Mouse (Mus musculus) intestine, embryonic 14.5 days (tissue): ENCODE results near the gene Ctnnbip1. TPM values are rescaled to one million over a fixed set of nuclear protein-coding genes. Genes with fewer than 3 reads are reported as not detected.

ENCODE experiments used
- ATAC-seq: fragments of 200-750 bp; cut with Nextera tagmentation; replicated peaks from 2 replicates; pipeline ENCODE4 v1.8.0; 2017; ENCODE audit warnings: low read depth, moderate number of reproducible peaks, moderate TSS enrichment, moderate library complexity; ENCODE audit not compliant: low FRiP score, low TSS enrichment
- DNase-seq: peaks from one replicate; pipeline ENCODE4 v3.0.0-alpha.2; 2018; ENCODE audit warnings: low spot score
- H3K27ac ChIP-seq: fragments of 300-500 bp; sonication (generic); 2 replicates; pipeline ENCODE4 v1.5.1; 2014; ENCODE audit warnings: low read depth, mild to moderate bottlenecking, control low read depth
- H3K27me3 ChIP-seq: fragments of 300-500 bp; sonication (generic); replicated peaks from 2 replicates; pipeline ENCODE4 v1.6.1; 2014; ENCODE audit warnings: low read length, control low read depth; ENCODE audit not compliant: control insufficient read depth, insufficient read depth
- H3K36me3 ChIP-seq: fragments of 300-500 bp; sonication (generic); 2 replicates; pipeline ENCODE4 v1.6.1; 2014; ENCODE audit warnings: low read length, control low read depth; ENCODE audit not compliant: control insufficient read depth, insufficient read depth
- H3K4me1 ChIP-seq: fragments of 300-500 bp; sonication (generic); replicated peaks from 2 replicates; pipeline ENCODE4 v1.6.1; 2014; ENCODE audit warnings: low read length, control low read depth, mixed read lengths; ENCODE audit not compliant: control insufficient read depth, insufficient read depth
- H3K4me2 ChIP-seq: fragments of 300-500 bp; sonication (generic); 2 replicates; pipeline ENCODE4 v1.6.1; 2014; ENCODE audit warnings: low read length
- H3K4me3 ChIP-seq: fragments of 300-500 bp; sonication (generic); 2 replicates; pipeline ENCODE4 v1.5.1; 2014; ENCODE audit warnings: low read depth, low read length, control low read depth, mixed read lengths
- H3K9ac ChIP-seq: fragments of 300-500 bp; sonication (generic); 2 replicates; pipeline ENCODE4 v1.6.1; 2014; ENCODE audit warnings: mild to moderate bottlenecking, low read length
- H3K9me3 ChIP-seq: fragments of 300-500 bp; sonication (generic); 2 replicates; pipeline ENCODE4 v1.6.1; 2016; ENCODE audit warnings: low read length, control low read depth; ENCODE audit not compliant: control insufficient read depth
- WGBS: fragments of 180-500 bp; shearing (Covaris S2); extraction: QIAGEN DNeasy Blood & Tissue Kit; methylation state at CpG from one replicate; pipeline ENCODE4 v1.1.7; 2014; 5-methylcytosine and 5-hydroxymethylcytosine counted together
- polyA plus RNA-seq: library from polyadenylated mRNA; unstranded; fragments of >200 nt; fragmentation: Nextera tagmentation; extraction: Ambion mirVana; gene quantifications from 2 replicates; pipeline ENCODE4 v1.2.1, GENCODE M21; 2014

Gene Ctnnbip1
- polyA plus RNA-seq, 1 experiment from 2014 or later = 54.3 TPM

DNA sequence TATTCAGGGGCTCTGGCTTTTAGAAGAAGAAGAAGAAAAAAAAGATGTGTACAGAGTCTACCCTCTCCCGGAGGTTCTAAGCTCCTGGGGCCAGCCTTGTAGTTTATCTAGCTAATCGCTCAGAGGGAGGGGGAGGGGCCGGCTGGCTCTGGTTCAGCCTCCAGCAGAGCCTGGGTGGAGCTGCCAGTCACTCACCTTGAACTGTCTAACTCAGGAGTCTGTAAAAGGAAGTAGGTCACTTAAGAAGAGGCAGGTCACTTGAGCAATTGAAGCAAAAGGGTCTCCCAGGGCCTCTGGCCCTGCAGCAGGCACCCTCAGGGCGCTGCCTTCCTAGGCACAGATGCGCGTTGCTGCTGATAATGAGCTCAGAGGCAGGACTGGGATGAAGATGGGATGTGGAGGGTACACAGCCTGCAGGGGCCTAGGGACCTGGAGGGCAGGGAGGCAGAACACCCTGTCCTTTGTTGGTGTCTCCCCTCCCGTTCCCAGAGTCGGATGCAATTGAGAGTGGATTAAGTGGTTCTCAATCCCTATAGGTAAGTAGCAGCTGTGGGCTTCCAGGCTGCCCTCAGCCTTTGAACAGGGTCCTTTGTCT is 49.5 kb downstream of the Ctnnbip1 start:
- 25% methylated on average over 8 of the region's 8 CpGs for WGBS
- Histone ChIP-seq H3K4me1 (peaks cover 43% of the 10 kb centered on the region), H3K4me3 (no peak overlapping the region), H3K27me3 (no peaks in the 10 kb centered on the region), H3K4me2 (no peak overlapping the region), H3K9ac (no peak overlapping the region), H3K9me3 (no peaks in the 10 kb centered on the region), H3K36me3 (no peaks in the 10 kb centered on the region), H3K27ac (0 out of 2 replicates have a peak overlapping the region, but pooled peaks have one; percentile 18)
- ATAC-seq (0 out of 2 replicates have a peak, but pooled peaks have one; percentile 13), DNase-seq (peak; percentile 60)

DNA sequence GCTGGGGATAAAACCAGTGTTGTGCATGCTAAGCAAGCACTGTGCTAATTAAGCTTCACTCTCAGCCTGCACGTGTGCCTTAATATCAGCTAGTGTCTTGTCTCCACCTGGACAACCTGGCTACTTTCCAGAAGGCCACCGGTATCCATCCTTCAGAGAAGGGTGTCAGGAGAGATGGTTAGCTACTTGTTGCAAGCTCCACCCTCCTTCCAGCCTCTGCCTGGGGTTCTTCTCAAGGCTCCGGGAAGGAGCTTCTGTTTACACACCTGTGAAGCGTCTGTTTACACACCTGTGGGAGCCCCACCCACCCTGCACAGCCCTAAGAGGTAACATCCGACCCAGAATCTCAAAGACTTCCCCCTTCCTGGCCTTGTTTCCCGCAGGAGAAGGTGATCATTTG is 50.6 kb downstream of the Ctnnbip1 start:
- Histone ChIP-seq H3K4me3 (no peak overlapping the region), H3K4me1 (peaks cover 34% of the 10 kb centered on the region), H3K9ac (no peak overlapping the region), H3K27me3 (no peaks in the 10 kb centered on the region), H3K4me2 (no peak overlapping the region), H3K36me3 (no peaks in the 10 kb centered on the region), H3K27ac (no peak overlapping the region), H3K9me3 (no peaks in the 10 kb centered on the region)
- DNase-seq (no peak), ATAC-seq (0 out of 2 replicates have a peak, but pooled peaks have one; percentile 19)
- WGBS = 37% methylated on average over 6 of the region's 6 CpGs

DNA sequence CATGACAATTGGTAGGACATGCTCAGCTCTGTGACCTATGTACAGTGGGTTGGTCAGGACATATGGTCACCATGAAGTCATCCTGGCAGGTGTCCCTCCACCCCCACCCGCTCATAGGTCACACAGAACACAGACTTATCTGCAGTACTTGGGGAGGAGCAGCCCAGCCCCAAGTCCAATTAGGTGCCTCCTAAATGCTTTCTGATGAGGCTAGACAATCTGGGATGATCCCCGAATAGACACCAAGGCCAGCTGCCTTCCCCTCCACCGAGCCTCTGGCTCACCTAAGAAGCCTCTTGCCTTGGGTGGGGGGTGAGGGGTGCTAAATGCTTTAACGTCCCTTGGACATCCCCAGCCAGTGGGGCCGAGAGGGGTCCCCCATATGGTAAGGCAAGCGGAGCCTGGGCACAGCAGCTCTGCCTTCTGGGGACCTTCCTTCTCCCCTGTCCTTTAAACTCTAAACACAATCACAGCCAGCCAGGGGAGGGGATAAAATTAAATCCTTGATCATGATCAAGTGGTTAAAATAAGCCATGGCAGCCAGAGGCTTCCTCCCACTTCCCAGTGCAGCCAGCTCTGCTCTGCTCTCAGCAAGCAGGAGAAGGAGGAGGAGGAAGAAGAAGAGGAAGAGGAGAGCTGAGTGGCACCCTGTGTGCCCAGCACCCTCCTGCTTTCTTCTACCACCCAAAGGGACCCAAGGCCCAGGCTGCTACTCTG is 51.9 kb downstream of the Ctnnbip1 start:
- Histone ChIP-seq H3K4me2 (no peak overlapping the region), H3K27me3 (no peaks in the 10 kb centered on the region), H3K4me3 (no peak overlapping the region), H3K36me3 (no peaks in the 10 kb centered on the region), H3K9me3 (no peaks in the 10 kb centered on the region), H3K9ac (no peak overlapping the region), H3K4me1 (peaks cover 24% of the 10 kb centered on the region), H3K27ac (no peak overlapping the region)
- no peak for DNase-seq
- WGBS = 72% methylated on average over 6 of the region's 6 CpGs
- ATAC-seq = no peak

DNA sequence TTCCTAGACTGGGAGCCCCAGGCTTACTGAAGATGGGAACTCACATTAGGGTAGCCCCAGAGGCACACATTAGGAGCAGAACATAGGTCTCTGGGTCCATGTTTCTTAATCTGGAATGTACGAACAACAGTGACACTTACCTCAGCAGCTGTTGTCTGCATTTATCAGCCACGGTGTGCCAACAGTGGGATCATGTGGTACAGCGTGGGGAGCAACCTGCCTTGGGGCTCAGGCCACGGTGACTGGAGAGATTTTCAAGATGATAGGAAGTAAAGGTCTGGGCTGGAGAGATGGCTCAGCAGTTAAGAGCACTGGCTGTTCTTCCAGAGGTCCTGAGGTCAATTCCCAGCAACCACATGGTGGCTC is 52.4 kb downstream of the Ctnnbip1 start:
- DNase-seq (no peak), ATAC-seq (no peak)
- Histone ChIP-seq H3K9ac (no peak overlapping the region), H3K27me3 (no peaks in the 10 kb centered on the region), H3K4me1 (peaks cover 19% of the 10 kb centered on the region), H3K9me3 (no peaks in the 10 kb centered on the region), H3K36me3 (no peaks in the 10 kb centered on the region), H3K27ac (no peak overlapping the region), H3K4me2 (no peak overlapping the region), H3K4me3 (no peak overlapping the region)
- 77% methylated on average over 4 of the region's 4 CpGs for WGBS

DNA sequence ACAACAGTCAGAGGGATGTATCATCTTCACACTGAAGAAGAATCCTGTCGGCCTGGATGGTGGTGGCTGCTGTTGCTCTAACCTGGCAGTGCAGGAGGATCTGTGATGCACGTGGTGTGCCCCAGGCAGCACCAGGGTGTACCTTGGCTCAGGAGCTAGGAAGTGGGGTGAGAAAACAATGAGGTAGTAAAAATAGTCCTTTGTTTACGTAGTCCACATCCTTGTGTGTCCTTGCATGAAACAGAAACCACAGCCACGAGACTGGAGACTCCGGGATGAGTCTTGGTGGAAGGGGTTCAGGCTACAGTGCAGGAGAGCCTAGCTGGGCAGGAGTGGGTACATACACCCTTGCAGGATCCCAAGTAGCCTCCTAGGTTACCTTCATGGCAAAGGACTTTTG is 53.2 kb downstream of the Ctnnbip1 start:
- Histone ChIP-seq H3K36me3 (no peaks in the 10 kb centered on the region), H3K4me3 (no peak overlapping the region), H3K9ac (no peak overlapping the region), H3K4me2 (no peak overlapping the region), H3K27me3 (no peaks in the 10 kb centered on the region), H3K27ac (no peak overlapping the region), H3K9me3 (no peaks in the 10 kb centered on the region), H3K4me1 (peaks cover 19% of the 10 kb centered on the region)
- ATAC-seq (no peak), DNase-seq (no peak)
- WGBS = 52% methylated on average over 5 of the region's 5 CpGs

DNA sequence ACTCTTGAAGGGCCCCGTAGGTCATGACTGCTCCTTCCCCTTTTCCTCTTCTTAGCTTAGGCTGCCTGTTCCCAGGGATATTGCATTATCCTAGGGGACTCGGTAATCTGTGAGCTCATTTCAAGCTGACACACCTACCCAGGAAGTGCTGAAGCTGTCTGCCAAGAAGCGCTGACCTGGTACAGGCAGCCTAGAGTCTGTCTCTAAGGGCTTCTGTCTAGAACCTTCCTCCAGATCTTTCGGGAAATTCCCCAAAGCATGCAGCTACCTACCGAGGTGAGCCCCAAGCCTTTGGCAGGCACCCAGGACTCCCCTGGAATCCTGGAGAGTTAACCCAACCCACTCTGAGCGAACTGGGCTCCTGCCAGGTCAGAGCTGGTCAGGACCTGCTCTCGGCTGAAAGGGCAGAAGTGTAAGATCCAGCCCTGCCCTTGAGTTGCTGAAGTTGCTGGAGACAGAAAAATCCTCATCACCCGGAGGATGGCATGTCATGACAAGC is 53.7 kb downstream of the Ctnnbip1 start:
- ATAC-seq (no peak), DNase-seq (peak; percentile 60)
- H3K9me3 ChIP-seq = no peaks in the 10 kb centered on the region
- no peaks in the 10 kb centered on the region for H3K36me3 ChIP-seq
- no peak overlapping the region for H3K4me3 ChIP-seq
- 53% methylated on average over 8 of the region's 8 CpGs for WGBS
- H3K4me1 ChIP-seq = peaks cover 19% of the 10 kb centered on the region
- H3K4me2 ChIP-seq = no peak overlapping the region
- H3K27me3 ChIP-seq = no peaks in the 10 kb centered on the region
- no peak overlapping the region for H3K27ac ChIP-seq
- no peak overlapping the region for H3K9ac ChIP-seq

DNA sequence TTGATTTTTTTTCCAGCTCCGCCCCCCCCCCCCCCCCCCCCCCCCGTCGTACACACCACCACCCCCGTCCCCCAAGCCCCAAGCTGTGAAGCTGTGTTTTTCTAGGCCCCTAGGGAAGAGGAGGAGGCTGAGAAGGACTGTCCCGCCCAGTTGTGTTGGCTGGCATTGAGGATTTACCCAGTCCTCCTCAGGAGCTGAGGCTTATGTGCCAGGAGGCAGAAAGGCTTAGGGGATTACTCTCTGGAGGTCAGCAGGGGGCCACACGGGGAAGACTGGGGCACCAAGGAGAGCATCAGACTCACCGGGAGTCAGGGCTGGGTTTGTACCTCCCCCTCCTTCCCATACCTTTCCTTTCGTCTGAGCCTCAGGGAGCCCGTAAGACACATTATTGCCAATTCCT is 54.4 kb downstream of the Ctnnbip1 start:
- Histone ChIP-seq H3K27ac (no peak overlapping the region), H3K9ac (no peak overlapping the region), H3K27me3 (no peaks in the 10 kb centered on the region), H3K9me3 (no peaks in the 10 kb centered on the region), H3K36me3 (no peaks in the 10 kb centered on the region), H3K4me2 (no peak overlapping the region), H3K4me3 (no peak overlapping the region), H3K4me1 (peaks cover 19% of the 10 kb centered on the region)
- no peak for DNase-seq
- WGBS = 29% methylated on average over 5 of the region's 9 CpGs
- ATAC-seq = no peak

DNA sequence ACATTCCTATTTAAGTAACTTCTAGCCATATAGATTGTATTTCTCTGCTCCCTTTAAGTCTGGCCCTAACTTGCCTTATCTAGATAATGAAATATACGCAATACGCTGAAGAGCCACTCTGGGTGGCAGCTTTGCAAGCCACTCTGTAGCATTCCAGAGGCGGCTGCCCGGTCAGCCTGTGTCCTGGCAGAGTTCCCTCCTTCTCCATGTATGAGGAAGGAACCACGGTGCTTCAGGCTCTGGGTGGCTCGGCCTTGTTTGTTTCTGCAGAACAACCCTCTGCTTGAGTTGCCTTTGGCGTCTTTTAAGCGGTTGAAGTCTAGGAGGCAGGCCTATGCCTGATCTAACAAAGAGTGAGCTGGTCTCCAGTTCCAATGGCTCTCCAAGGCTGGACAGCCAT is 54.8 kb downstream of the Ctnnbip1 start:
- H3K27ac ChIP-seq = no peak overlapping the region
- DNase-seq (no peak), ATAC-seq (no peak)
- H3K4me1 ChIP-seq = peaks cover 19% of the 10 kb centered on the region
- no peaks in the 10 kb centered on the region for H3K36me3 ChIP-seq
- no peaks in the 10 kb centered on the region for H3K9me3 ChIP-seq
- WGBS = 61% methylated on average over 8 of the region's 8 CpGs
- H3K27me3 ChIP-seq = no peaks in the 10 kb centered on the region
- H3K4me2 ChIP-seq = no peak overlapping the region
- no peak overlapping the region for H3K9ac ChIP-seq
- no peak overlapping the region for H3K4me3 ChIP-seq

DNA sequence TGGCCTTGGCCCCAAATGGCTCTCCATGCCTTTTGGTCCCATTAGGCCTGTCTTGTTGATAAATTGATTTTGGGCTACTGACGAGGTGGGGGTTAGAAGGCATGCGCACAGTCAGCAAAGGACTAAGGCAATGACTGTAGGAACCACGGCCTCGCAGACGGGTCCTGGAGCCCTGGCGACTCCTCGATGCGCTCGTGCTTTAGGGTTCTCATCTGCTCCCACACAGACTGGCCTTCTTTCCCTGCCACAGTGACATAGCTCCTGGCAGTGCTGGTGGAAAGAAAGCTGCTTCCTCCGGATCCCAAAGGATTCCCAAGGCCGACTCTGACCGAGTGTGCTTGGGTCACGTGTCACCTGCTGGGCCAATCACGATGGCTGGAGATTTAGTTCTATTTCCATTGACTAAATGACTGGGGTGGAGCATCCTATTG is 56.4 kb downstream of the Ctnnbip1 start:
- WGBS = 71% methylated on average over 14 of the region's 14 CpGs

More for the DNA sequence above, 56.4 kb downstream of the Ctnnbip1 start:
- ATAC-seq = no peak
- Histone ChIP-seq H3K27ac (no peak overlapping the region), H3K4me2 (no peak overlapping the region), H3K9ac (no peak overlapping the region), H3K4me3 (no peak overlapping the region), H3K27me3 (no peaks in the 10 kb centered on the region), H3K9me3 (no peaks in the 10 kb centered on the region), H3K4me1 (peaks cover 16% of the 10 kb centered on the region), H3K36me3 (no peaks in the 10 kb centered on the region)
- no peak for DNase-seq
